Mouse (Mus musculus) frontal cortex, postnatal 36 days (tissue): ENCODE results near the gene Cadps.
A peak's percentile ranks its signal among the peaks of the same experiment; 100 is the strongest.

Experiments
- DNase-seq, 2 experiments: peaks; one replicate each; pipeline ENCODE4 v3.0.0; 2022; ENCODE audit warnings: low spot score in 2 of 2

Cadps gene

DNA sequence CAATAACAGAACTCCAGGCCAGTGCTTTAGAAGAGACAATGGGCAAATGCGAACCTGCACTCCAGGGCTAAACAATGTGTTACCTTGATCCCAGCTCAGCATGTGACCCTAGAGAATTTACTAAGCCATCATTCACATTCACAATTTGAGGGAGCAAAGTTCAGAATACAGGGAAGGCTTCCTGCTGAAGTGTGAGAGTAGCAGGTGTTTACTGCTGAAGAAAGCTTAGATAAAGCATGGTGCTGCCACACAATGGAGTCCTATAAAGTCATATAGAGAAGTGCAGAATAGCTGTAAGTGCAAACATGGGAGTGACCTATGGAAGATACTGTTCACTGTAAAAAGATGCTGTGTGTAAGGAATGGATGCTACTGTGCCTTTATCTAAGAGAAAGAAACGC is 91.9 kb downstream of the Cadps start:
- DNase-seq: no peak

DNA sequence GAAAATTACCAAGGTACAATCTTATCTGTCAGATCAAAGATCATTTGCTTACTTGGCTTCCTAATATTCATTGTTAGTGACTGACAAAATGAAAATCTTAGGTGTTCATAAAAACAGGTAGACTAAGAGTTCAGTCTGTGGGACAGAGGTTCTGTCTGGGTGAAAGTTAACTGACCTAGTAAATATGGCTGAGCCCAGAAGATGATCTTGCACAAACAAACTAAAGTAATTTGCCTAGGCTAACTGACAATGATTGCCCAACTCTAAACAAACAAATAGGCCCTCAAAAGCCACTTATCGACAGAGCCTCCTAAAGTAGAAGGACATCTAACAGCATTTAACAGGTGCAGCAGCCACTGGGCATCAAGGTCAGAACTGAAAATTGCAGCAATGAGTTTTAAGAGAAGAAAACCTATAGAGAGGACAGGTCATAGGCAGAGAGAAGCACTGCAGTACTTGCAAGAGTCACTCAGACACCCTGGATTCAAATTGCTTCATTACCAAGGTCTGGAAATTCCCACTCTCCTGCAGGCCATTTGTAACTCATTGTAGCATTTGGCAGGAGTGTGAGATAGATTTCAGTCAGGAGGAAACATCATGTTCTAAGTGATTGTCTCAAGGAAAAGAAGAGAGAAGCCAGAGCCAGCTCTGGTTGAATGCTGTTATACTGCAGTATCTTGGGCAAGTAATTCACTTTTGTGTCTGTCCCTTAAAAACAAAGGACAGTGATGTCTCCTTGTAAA is 100.3 kb downstream of the Cadps start:
- DNase-seq: no peak

DNA sequence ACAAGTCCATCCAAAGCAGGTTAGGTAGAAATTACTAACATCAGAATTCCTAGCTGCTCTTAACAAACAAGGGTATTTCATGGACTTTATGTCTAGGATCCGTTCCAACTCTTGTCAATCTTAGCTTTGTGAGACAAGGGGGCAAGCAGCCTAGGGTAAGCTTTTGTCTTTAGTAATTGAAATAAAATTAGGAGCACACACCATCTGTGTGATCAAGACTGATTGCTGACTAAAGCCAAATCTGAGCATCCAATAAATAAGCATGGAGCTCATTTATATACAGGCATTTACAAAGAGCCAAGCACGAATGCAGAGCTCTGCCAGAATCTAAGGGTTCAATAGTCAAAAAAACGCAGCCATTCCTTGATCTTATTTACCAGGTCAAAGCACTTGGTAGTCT is 104.1 kb downstream of the Cadps start:
- DNase-seq: no peak

DNA sequence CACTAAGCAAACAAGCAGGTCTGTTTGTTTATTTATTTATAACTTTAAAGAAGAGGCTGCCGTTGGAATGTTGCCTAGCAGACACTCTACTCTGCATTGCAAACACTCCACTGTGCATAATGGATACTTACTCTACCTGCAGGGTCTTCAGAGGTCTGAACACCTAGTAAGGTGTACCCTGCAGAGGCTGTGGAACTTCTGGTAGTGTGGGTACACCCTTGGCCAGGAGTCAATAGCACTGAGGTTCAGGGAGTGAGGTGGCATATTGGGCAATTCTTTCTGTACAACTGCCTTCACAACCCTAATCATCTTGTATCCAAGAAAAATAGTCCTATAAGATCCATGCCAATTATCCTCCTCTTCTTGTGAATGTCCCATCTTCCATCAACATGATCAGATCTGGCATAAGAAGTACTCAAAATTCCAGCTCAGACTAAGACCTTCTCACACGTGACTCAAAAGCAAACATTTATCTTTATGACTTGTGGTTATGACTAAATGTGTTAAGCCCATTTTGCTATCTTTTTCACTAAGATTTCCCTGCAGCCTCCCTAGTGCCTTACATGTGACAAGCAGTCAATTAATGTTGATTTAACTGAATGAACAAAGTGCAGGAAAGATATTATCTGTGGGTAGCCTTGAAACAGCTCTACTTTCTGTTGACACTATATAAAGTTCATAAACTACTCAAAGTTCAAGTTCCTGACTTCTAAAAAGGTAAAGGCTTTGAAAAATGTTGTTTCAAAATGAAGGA is 106.8 kb downstream of the Cadps start:
- no peak for DNase-seq

DNA sequence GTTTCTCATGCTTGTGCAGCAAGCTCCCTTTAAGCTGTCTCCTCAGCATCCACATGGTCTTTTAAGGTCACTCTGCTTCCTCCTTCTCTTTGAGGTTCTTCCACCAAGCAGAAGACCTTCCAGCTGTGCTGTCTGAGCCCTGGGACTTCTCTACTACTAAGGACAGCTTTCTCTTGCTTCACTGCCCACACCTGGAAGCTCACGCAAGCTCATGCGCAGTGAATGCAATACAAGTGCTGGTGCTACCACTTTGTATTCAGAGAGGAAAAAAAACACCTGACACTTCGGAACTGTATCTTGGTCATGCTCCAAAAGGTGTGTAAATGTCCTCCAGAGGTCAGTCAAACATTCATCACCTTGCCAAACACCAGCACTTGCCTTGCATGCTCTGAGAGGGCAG is 115.5 kb downstream of the Cadps start:
- DNase-seq: no peak

DNA sequence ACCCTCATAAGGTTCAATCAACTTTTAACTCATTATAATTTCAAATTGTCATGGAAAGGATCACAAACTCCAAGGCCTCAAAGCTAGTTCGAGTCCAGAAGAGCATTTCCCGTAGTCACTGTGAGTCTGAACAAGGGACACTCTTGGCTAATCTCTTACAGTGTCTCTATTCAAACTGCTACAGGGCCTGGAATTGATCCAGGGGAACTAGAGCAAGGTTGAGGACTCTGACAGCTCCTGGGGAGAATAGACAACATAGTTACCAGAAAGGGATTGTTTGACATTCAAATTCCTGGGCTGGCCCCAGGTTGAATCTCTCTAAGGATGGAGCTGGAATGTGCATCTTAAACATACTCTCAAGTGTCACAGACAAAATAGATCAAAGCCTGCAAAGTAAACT is 118.4 kb downstream of the Cadps start:
- DNase-seq: no peak

DNA sequence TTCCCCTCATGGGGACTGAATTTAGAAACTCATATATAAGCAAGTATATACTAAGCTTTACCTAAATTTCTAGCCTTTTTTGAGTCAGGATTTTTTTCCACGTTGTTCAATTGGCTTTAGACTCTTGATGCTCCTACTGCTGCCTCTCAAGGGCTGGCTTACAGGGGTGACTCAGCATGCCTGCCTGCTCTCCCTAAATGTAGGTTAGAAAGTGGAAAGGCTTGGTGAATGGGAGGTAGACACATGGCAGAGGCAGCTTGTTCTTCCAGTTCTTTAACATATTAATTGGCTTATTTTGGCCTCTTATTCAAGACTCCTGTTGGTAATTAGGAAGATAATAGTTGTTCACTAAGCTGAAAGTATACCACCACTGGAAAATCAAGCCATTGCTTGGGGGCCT is 132.7 kb downstream of the Cadps start:
- DNase-seq: peak; percentile 35 to 39

DNA sequence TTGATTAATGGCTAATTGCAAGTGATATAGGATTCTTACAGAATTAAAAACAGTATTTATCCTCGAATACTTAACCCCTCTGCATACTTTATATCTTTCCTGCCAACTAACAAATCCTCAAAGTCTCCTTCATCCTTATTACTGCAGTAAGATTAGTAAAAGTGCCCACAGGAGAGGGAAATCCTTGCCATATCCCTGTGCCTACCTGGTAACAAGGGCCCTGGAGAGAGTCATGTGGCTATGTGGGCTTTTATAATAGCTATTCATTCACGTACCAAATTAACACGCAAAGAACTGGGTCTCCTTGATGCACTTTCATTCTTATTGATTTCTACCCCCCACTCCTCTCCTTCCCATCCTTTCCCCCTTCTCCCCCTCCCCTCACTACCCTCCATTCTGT is 137.9 kb downstream of the Cadps start:
- DNase-seq: no peak

DNA sequence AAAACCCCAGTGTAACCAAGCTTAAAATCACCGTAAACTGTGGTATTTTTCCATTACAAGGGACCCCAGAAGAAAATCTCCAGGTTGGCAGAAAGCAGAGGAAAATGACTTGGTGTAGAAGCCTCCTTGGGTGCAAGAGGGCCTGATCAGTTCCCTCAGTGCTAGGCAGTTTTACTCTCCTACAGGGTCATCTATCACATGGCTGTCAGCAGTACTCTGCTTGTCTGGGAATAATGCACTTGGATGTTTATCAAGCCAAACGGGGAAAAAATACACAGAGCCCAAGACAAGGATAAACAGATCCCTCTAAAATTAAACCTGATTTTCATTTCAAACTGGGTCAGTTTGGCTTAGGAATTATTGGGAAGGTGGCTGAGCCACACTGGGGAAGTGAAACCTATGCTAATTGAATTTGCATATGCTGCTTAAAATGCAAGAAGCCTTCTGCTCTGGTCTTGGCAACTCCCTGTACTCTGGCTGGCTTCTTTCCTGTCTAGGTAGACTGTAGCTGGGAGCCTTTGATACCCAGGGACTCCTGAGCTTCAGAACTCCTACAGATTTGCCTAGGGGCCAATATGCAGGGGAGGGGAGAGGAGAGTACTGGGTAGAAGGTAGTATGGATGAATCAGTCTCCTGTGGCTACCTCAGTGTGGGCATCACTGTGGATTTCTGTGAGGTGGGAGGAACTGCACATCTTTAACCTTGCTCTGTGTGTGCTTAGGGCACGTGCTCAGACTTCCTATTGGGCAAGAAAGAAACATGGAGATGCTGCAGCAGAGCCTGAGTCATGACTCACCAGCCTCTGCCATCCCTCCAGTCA is 141.8 kb downstream of the Cadps start:
- DNase-seq: peak; percentile 33 to 39

DNA sequence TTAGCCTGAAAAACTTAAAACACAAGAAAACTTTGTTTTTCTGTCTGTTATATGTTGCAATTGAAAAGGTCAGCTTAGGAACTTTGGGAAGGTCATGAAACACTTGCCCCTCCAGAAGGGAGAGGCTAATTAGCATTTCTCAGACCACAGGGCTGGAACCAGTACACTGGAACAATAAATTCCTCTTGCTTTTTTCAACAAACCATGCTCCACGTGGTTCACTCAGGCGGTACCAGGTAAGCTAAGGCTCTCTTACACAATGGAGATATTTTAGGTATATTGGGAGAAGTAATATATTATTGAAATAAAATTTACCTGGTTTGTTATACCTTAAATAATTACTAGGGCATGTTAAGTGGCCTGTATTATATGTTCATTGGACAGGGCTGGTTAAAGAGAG is 161.4 kb downstream of the Cadps start:
- DNase-seq: no peak

DNA sequence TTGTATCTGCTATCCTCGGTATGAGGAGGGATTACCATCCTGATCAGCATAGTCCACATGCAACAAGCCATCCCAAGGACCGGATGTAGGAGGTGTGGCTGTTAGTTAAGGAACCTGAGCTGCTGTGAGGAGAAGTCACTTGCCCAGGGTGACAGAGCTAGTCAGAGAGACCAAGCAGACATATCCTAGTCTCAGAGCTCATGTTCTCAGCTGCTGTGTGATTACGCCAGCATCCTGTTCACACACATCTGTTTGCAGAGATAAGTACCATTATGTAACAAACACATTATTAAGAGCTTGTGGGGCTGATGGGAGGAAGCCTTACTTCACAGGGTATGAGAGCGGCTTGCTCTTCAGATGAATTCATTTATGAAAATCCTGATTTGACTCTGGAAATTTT is 165.5 kb downstream of the Cadps start:
- DNase-seq: no peak

DNA sequence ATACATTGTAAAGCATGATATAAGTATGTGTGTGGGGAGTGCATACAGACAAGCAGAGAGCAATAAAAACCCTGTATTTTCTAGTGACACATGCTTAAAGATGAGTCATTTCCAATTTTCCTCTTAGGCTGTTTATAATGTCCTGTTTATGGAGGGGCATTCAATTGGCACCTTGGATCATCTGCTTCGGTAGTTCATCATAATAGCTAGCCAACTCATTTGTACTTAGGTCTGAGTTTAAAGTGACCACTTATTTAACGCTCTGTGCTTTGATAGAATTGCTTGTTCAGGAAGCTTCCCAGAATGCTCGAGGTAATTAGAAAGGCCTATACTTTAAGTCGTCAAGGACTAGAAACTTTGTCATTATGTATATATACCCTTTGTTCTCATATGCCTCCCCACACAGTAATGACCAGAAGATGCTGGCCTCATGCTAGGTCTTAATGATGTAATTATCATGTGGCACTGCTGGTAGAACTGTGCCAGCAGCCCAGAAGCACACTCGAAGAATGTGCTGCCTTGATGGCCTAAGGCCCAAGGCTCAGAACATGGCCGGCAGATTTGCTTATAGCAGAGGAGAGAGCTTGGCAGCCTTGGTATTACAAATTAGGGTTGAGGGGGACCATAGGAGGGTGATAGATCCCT is 179.9 kb downstream of the Cadps start:
- DNase-seq: no peak

DNA sequence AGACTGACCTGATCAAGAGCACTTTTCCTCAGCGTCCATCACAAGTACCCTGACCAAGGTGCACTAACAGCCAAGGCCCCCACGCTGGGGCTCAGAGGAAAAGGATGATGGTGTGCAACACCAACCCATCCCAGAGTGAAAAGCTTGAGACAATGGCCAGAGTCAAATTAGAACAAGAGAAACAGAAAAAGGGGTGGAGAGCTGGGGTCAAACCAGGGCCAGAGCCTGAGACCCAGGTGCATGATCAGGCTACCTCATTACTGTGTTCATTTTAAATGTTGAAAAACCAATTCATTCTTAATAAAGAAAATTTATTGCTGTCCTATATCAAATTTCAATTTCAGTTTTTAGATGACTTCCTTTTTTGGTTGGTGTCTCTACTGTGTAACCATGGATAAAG is 184.1 kb downstream of the Cadps start:
- no peak for DNase-seq

DNA sequence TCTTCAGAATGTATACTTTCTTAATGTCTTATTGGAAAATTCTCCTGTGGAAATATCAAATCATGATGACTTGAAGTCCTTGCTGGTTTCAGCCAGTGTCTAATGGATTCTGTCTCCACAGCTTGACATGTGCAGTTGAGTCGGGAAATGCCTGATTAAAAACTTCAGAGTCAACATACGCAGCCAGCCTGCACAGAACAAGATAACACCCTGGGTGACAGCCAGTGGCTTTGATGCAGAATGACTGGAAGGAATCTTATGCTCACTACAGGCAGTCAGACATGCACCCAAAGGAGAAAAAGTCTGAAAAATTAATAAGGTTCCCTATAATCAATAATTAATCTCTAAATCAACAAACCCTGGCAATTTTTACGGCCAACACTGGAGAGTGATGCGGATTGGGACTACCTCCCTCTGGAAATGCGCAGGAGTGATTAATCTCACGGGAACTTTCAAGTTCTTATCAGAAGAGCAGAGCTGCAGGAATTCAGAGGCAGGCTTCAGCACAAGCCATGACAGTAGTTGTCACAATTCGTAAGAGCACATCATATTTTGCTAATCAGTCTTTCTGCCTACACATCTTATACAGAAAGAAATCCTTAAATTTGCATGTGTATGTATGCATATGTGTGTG is 185.6 kb downstream of the Cadps start:
- DNase-seq: no peak

DNA sequence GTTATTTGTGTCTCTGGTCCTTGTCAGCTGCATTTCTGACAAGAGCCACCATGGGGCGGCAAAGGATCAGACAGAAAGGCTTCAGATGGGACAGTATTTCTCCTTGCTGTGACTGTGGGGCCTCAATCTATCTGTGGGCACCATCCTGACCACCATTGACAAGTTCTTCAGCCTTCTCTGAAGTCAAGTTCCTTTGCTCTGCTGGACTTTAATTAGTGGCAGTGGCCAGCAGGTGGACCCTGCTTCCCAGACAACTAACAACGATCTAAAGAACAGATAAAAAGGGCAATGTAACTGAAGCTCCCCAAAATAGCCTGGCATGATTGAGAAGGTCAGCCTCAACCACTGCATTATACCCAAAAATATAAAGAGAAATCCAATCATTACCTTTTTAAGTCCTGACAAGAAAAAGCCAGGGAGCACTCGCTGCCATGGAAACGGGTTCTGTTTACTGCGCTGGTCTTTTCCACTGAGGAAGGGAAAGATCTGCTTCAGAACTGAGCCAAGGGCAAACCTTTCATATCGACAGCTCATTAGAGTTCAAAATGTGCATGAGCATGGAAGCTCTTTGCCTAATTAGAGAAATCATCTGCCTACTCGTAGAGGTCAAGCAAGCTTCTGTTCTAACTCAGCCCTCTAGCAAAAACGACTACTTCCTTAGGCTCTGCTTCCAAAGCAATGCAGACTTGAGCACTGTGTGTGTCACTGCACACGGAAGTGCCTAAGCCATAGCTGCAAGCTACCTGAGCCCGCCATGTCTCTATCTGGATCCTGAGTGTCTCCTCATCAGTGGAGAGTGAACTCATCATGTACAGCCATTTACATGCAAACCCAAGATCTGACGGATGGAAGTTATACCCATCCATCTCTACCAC is 198.4 kb downstream of the Cadps start:
- peak; percentile 16 to 38 for DNase-seq

DNA sequence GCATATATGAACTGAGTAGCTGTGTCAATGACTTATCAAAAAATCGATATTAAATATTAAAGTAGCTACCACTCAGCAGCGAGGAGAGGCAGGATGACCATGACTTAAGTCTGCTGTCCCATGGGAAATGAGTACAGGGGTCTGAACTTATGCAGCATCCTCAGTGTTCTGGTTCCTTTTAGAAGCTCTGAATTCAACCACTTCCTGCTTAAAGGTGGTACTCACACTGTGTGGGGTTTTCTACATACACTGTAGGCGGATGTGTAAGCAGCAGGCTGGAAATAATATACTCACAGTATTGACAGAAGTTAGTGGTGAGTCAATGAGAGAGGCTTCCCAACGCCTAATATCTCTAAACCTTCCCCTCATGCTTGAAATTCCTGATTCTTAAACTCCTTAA is 215.9 kb downstream of the Cadps start:
- DNase-seq: no peak

DNA sequence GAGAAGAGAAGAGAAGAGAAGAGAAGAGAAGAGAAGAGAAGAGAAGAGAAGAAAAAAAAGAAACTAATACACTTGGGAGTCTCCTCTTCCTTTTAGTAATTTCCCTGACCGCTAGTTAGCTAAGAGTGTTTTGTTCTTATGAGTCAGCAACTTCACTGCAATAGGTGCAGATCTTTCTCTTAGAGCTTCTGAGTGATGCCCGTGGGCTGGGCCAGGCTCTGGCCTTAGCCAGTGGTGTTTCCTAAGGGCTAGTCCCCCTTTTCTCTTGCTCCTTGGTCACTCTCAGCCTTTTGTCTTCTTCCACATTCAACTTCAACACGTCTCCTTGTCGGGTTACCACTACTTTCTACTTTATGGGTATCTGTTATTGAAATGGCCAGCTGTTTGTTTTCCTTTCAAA is 216.7 kb downstream of the Cadps start:
- DNase-seq: no peak

DNA sequence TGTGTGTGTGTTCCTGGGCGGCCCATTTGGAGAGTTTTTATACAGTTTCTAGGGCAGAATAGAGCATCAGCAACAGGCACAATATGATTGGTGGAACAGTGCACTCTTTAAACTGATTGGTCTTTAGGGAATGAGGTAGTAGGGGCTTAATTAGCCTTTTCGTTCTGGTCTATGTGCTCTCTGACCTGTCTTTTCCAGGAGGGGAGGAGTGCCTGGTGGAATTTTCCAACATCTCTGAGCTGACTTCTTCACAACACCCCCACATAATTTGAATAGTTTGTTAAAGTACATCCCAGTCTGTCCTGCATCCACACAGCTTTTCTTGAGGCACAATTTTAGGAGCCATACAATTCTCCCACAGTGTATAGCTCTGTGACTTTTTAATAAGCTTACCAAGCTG is 220.8 kb downstream of the Cadps start:
- no peak for DNase-seq

DNA sequence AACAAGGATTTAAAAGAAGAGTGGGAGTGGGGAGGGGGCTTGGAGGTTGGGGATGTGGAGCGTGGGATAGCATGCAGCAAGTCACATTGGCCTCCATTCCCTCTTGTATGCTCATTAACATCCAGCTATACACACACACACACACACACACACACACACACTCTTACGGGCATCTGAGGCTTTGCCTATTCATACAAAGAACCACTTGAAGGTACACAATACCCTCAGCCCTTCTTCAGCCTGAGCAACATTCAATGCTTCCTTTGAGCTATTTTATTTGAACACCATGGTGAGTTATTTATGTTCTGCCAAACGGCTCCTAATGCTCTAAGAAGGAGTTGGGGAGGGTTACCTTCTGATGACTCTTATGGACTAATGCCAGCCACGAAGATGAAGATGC is 227.6 kb downstream of the Cadps start:
- no peak for DNase-seq

DNA sequence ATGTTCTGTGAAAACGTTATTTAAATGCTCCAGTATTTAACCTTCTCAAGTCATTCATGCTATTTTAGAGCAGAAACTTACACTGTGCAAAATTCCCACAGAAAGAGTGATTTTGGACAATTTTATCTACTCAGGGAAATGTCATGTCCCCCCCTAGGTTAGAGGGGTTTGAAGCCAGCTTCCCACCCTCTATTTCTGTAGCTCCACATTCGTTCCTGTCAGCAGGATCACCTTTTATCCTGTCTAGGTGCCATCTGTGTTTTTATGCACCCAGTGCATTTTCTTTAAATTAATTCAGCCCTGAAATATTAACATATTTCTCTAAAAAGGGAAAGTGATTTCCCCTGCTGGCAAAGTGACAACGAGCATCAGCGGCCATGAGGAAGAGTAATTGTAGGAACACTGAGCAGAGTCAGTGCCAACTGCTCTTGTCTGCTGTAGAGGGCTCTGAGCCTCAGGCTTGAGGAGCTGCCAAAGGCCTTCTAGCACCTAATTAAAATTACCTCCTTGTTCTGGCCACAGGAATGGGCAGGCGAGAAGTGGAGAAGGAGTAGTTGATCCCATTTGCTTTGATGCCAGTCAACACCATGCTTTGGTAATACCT is 230.3 kb downstream of the Cadps start:
- no peak for DNase-seq
